Mouse (Mus musculus) midbrain, embryonic 15.5 days (tissue): ENCODE measurements around the gene Morn1. TPM values are rescaled to one million over a fixed set of nuclear protein-coding genes. Genes with fewer than 3 reads are reported as not detected.

Experiments used
- ATAC-seq: fragments of 200-750 bp; cut with Nextera tagmentation; replicated peaks from 2 replicates; pipeline ENCODE4 v1.8.0; 2017; ENCODE audit warnings: moderate TSS enrichment
- H3K27ac ChIP-seq: fragments of 300-500 bp; sonication (generic); 2 replicates; pipeline ENCODE4 v1.5.1; 2015; ENCODE audit warnings: mild to moderate bottlenecking, inconsistent platforms
- H3K27me3 ChIP-seq: fragments of 300-500 bp; sonication (generic); replicated peaks from 2 replicates; pipeline ENCODE4 v1.6.1; 2015; ENCODE audit warnings: inconsistent platforms
- H3K36me3 ChIP-seq: fragments of 300-500 bp; sonication (generic); replicated peaks from 2 replicates; pipeline ENCODE4 v1.6.1; 2015; ENCODE audit warnings: inconsistent platforms
- H3K4me1 ChIP-seq: fragments of 300-500 bp; sonication (generic); 2 replicates; pipeline ENCODE4 v1.6.1; 2015; ENCODE audit warnings: inconsistent platforms
- H3K4me2 ChIP-seq: fragments of 300-500 bp; sonication (generic); 2 replicates; pipeline ENCODE4 v1.6.1; 2015; ENCODE audit warnings: inconsistent platforms, mild to moderate bottlenecking, moderate library complexity
- H3K4me3 ChIP-seq: fragments of 300-500 bp; sonication (generic); 2 replicates; pipeline ENCODE4 v1.5.1; 2015; ENCODE audit warnings: mild to moderate bottlenecking, inconsistent platforms
- H3K9ac ChIP-seq: fragments of 300-500 bp; sonication (generic); 2 replicates; pipeline ENCODE4 v1.6.1; 2015; ENCODE audit warnings: mild to moderate bottlenecking, inconsistent platforms
- H3K9me3 ChIP-seq: fragments of 300-500 bp; sonication (generic); 2 replicates; pipeline ENCODE4 v1.6.1; 2016; ENCODE audit warnings: inconsistent platforms
- WGBS: fragments of 180-500 bp; shearing (Covaris S2); methylation state at CpG from one replicate; pipeline ENCODE4 v1.1.7; 2015; ENCODE audit warnings: mixed read lengths; 5-methylcytosine and 5-hydroxymethylcytosine counted together
- polyA plus RNA-seq: library from polyadenylated mRNA; unstranded; fragments of >200 nt; fragmentation: Nextera tagmentation; extraction: Ambion mirVana; gene quantifications from 2 replicates; pipeline ENCODE4 v1.2.1, GENCODE M21; 2015

Morn1 gene
- polyA plus RNA-seq, 1 experiment from 2014 or later: 8.2 TPM

GRCm38 (mm10) chr4:155122444-155123040, 36.2 kb downstream of the Morn1 start:
- no peak overlapping the region for H3K9ac ChIP-seq
- no peaks in the 10 kb centered on the region for H3K36me3 ChIP-seq
- WGBS: 16% methylated on average over 16 of the region's 16 CpGs
- peaks cover 22% of the 10 kb centered on the region for H3K4me1 ChIP-seq
- H3K9me3 ChIP-seq: no peaks in the 10 kb centered on the region
- peak; percentile 75 for ATAC-seq
- H3K27ac ChIP-seq: peak overlapping the region; percentile 53
- no peak overlapping the region for H3K4me2 ChIP-seq
- no peak overlapping the region for H3K4me3 ChIP-seq
- no peaks in the 10 kb centered on the region for H3K27me3 ChIP-seq

GRCm38 (mm10) chr4:155123868-155124534, 37.6 kb downstream of the Morn1 start:
- Histone ChIP-seq H3K27me3 (no peaks in the 10 kb centered on the region), H3K9ac (no peak overlapping the region), H3K4me1 (peaks cover 21% of the 10 kb centered on the region), H3K4me2 (no peak overlapping the region), H3K4me3 (no peak overlapping the region), H3K27ac (no peak overlapping the region), H3K36me3 (no peaks in the 10 kb centered on the region), H3K9me3 (no peaks in the 10 kb centered on the region)
- 75% methylated on average over 9 of the region's 9 CpGs for WGBS
- no peak for ATAC-seq

- Histone ChIP-seq H3K4me3 (no peak overlapping the region), H3K9me3 (no peaks in the 10 kb centered on the region), H3K27me3 (no peaks in the 10 kb centered on the region), H3K27ac (no peak overlapping the region), H3K4me2 (no peak overlapping the region), H3K4me1 (peaks cover 31% of the 10 kb centered on the region), H3K9ac (no peak overlapping the region), H3K36me3 (no peaks in the 10 kb centered on the region)
- no peak for ATAC-seq
- 59% methylated on average over 7 of the region's 7 CpGs for WGBS
These were observed 38.9 kb downstream of the Morn1 start for GRCm38 (mm10) chr4:155125310-155125709.

GRCm38 (mm10) chr4:155126194-155126593, 39.8 kb downstream of the Morn1 start:
- Histone ChIP-seq H3K4me1 (peaks cover 38% of the 10 kb centered on the region), H3K9me3 (no peaks in the 10 kb centered on the region), H3K36me3 (no peaks in the 10 kb centered on the region), H3K4me2 (no peak overlapping the region), H3K27me3 (no peaks in the 10 kb centered on the region), H3K4me3 (no peak overlapping the region), H3K9ac (no peak overlapping the region), H3K27ac (no peak overlapping the region)
- no peak for ATAC-seq
- 92% methylated on average over 5 of the region's 5 CpGs for WGBS

- Histone ChIP-seq H3K27ac (no peak overlapping the region), H3K27me3 (no peaks in the 10 kb centered on the region), H3K4me1 (peaks cover 37% of the 10 kb centered on the region), H3K4me2 (no peak overlapping the region), H3K9ac (no peak overlapping the region), H3K36me3 (no peaks in the 10 kb centered on the region), H3K4me3 (no peak overlapping the region), H3K9me3 (no peaks in the 10 kb centered on the region)
- WGBS: 56% methylated on average over 7 of the region's 7 CpGs
- ATAC-seq: no peak
These were observed 40.4 kb downstream of the Morn1 start for GRCm38 (mm10) chr4:155126602-155127372.

- H3K36me3 ChIP-seq: no peaks in the 10 kb centered on the region
- H3K4me2 ChIP-seq: no peak overlapping the region
- H3K4me3 ChIP-seq: no peak overlapping the region
- H3K4me1 ChIP-seq: peaks cover 22% of the 10 kb centered on the region
- H3K9ac ChIP-seq: no peak overlapping the region
- H3K27me3 ChIP-seq: no peaks in the 10 kb centered on the region
- 88% methylated on average over 15 of the region's 15 CpGs for WGBS
- no peaks in the 10 kb centered on the region for H3K9me3 ChIP-seq
- ATAC-seq: no peak
- no peak overlapping the region for H3K27ac ChIP-seq
These were observed 42.0 kb downstream of the Morn1 start for GRCm38 (mm10) chr4:155128411-155128810.

- peak overlapping the region; percentile 24; the same call in 1 of the 2 replicates for H3K27ac ChIP-seq
- H3K9ac ChIP-seq: no peak overlapping the region
- peaks cover 30% of the 10 kb centered on the region for H3K4me1 ChIP-seq
- no peaks in the 10 kb centered on the region for H3K27me3 ChIP-seq
- no peak overlapping the region for H3K4me3 ChIP-seq
- no peak overlapping the region for H3K4me2 ChIP-seq
- H3K9me3 ChIP-seq: no peaks in the 10 kb centered on the region
- H3K36me3 ChIP-seq: no peaks in the 10 kb centered on the region
- no peak for ATAC-seq
- WGBS: 92% methylated on average over 10 of the region's 10 CpGs
These were observed 42.9 kb downstream of the Morn1 start for GRCm38 (mm10) chr4:155129132-155129917.

GRCm38 (mm10) chr4:155129996-155130395, 43.6 kb downstream of the Morn1 start:
- WGBS: 60% methylated on average over 14 of the region's 14 CpGs
- peak overlapping the region; percentile 24; the same call in 1 of the 2 replicates for H3K27ac ChIP-seq
- no peaks in the 10 kb centered on the region for H3K36me3 ChIP-seq
- peaks cover 31% of the 10 kb centered on the region for H3K4me1 ChIP-seq
- no peak overlapping the region for H3K4me2 ChIP-seq
- H3K9ac ChIP-seq: no peak overlapping the region
- ATAC-seq: peak; percentile 55
- H3K9me3 ChIP-seq: no peaks in the 10 kb centered on the region
- H3K27me3 ChIP-seq: no peaks in the 10 kb centered on the region
- no peak overlapping the region for H3K4me3 ChIP-seq

- Histone ChIP-seq H3K4me3 (no peak overlapping the region), H3K4me1 (peaks cover 31% of the 10 kb centered on the region), H3K27me3 (no peaks in the 10 kb centered on the region), H3K36me3 (no peaks in the 10 kb centered on the region), H3K9ac (no peak overlapping the region), H3K4me2 (no peak overlapping the region), H3K27ac (no peak overlapping the region), H3K9me3 (no peaks in the 10 kb centered on the region)
- no peak for ATAC-seq
- WGBS: 75% methylated on average over 7 of the region's 7 CpGs
These were observed 44.2 kb downstream of the Morn1 start for GRCm38 (mm10) chr4:155130616-155131015.

GRCm38 (mm10) chr4:155133188-155133587, 46.8 kb downstream of the Morn1 start:
- Histone ChIP-seq H3K9me3 (no peaks in the 10 kb centered on the region), H3K27me3 (no peaks in the 10 kb centered on the region), H3K4me2 (no peak overlapping the region), H3K4me3 (no peak overlapping the region), H3K4me1 (peaks cover 29% of the 10 kb centered on the region), H3K9ac (no peak overlapping the region), H3K36me3 (no peaks in the 10 kb centered on the region), H3K27ac (no peak overlapping the region)
- WGBS: 30% methylated on average over 3 of the region's 3 CpGs
- ATAC-seq: no peak

GRCm38 (mm10) chr4:155133658-155134417, 47.5 kb downstream of the Morn1 start:
- Histone ChIP-seq H3K27me3 (no peaks in the 10 kb centered on the region), H3K9me3 (no peaks in the 10 kb centered on the region), H3K36me3 (no peaks in the 10 kb centered on the region), H3K4me1 (peaks cover 29% of the 10 kb centered on the region), H3K4me3 (no peak overlapping the region), H3K9ac (no peak overlapping the region), H3K27ac (no peak overlapping the region), H3K4me2 (no peak overlapping the region)
- 52% methylated on average over 20 of the region's 20 CpGs for WGBS
- no peak for ATAC-seq
